In the genomic region with DNA sequence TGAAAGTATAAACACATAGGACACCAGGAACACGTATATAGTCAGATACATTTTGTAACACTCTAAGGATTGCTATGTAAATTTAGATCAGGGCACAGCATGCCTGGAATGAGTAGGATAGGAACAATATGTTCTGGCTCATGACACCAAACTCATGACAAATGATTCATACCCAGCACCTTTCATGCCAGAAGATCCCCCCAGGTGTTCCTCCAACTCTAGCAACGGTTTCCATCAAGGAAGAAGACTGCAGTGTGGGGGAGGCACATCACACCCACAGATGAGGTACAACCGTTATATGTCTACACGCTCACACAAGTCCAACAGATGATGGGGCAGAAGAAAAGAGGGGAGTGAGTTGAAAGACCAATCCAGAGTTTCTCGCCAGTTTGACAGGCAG, we compare ENCODE assay signal across 17 mouse cellular contexts. TPM values are rescaled to one million over a fixed set of nuclear protein-coding genes. Genes with fewer than 3 reads are reported as not detected.
DNase-seq lines count a peak whose midpoint lies in the region; ATAC-seq and TF ChIP-seq lines count a peak whose summit lies in the region.
"Had no signal": no experiment of that assay in that cellular context is flagged by ENCODE, and none has a peak within 500 bp of the region (broad histone marks: within the 10 kb centered on the region; RNA-seq: fewer than 3 reads in every experiment).

No protein-coding gene starts in this region.

- ATAC-seq in midbrain, postnatal 0 days (ENCODE audit: low FRiP score): no peak
- ATAC-seq: intestine, embryonic 16.5 days; liver, embryonic 12.5 days; lung, postnatal 0 days had no signal

- H3K36me3 ChIP-seq in midbrain, postnatal 0 days (ENCODE audit: insufficient read depth, low read length): no peaks in the 10 kb centered on the region
- H3K36me3 ChIP-seq in heart, embryonic 10.5 days: no peaks in the 10 kb centered on the region
- H3K36me3 ChIP-seq: liver, embryonic 12.5 days; midbrain, embryonic 12.5 days had no signal

- no peaks in the 10 kb centered on the region for H3K27me3 ChIP-seq in midbrain, postnatal 0 days (ENCODE audit: insufficient read depth, low read length)
- peaks cover 44% of the 10 kb centered on the region for H3K27me3 ChIP-seq in heart, embryonic 10.5 days (ENCODE audit: insufficient read depth, poor library complexity, severe bottlenecking)

- peak; percentile 11 for DNase-seq in cerebellum, adult 9-11 months
- DNase-seq in cerebellum, adult 11 months: no peak
- peak; percentile 40 for DNase-seq in layer of hippocampus, adult 9-11 months
- no peak for DNase-seq in layer of hippocampus, postnatal 36 days
- DNase-seq in midbrain, postnatal 0 days (ENCODE audit: low spot score): no peak
- no peak for DNase-seq in thymus, postnatal 36 days
- DNase-seq in heart, embryonic 10.5 days (ENCODE audit: low spot score): no peak
- DNase-seq: cerebellum, adult 18-20 months; heart, adult 2 months; heart, postnatal 10 days had no signal

- H3K4me1 ChIP-seq in cortical plate, adult 2 months (ENCODE audit: control insufficient read depth, insufficient read depth, low read length): peaks cover 6% of the 10 kb centered on the region
- no peaks in the 10 kb centered on the region for H3K4me1 ChIP-seq in midbrain, postnatal 0 days (ENCODE audit: insufficient read depth, low read length)
- H3K4me1 ChIP-seq in heart, embryonic 10.5 days: peaks cover 14% of the 10 kb centered on the region; the same call in 1 of the 2 replicates
- H3K4me1 ChIP-seq: liver, embryonic 12.5 days had no signal

- 87% methylated on average over 5 of the region's 5 CpGs for WGBS in midbrain, postnatal 0 days
- WGBS in heart, embryonic 10.5 days: 73% methylated on average over 5 of the region's 5 CpGs

- H3K27ac ChIP-seq in cortical plate, adult 2 months (ENCODE audit: insufficient read depth, low read length): no peak overlapping the region
- H3K27ac ChIP-seq in midbrain, postnatal 0 days (ENCODE audit: low read depth, low read length): no peak overlapping the region
- no peak overlapping the region for H3K27ac ChIP-seq in heart, embryonic 10.5 days
- H3K27ac ChIP-seq: heart, adult 2 months; kidney, postnatal 0 days; liver, embryonic 12.5 days; midbrain, embryonic 12.5 days had no signal

- no peak for TF ChIP-seq CTCF in cortical plate, adult 2 months (IDR thresholded peaks at IDR 0.05; ENCODE audit: extremely low read depth, insufficient read depth, low read length)
- no peak for TF ChIP-seq CTCF in midbrain, postnatal 0 days (IDR thresholded peaks at IDR 0.05)

- H3K9me3 ChIP-seq in midbrain, postnatal 0 days (ENCODE audit: low read length): no peaks in the 10 kb centered on the region
- H3K9me3 ChIP-seq in heart, embryonic 10.5 days: no peaks in the 10 kb centered on the region
- H3K9me3 ChIP-seq: liver, embryonic 12.5 days; midbrain, embryonic 12.5 days had no signal

- TF ChIP-seq POLR2A in cortical plate, adult 2 months (IDR thresholded peaks at IDR 0.05; ENCODE audit: extremely low read depth, insufficient read depth, low read length): no peak

- no peak overlapping the region for H3K9ac ChIP-seq in midbrain, postnatal 0 days (replicated peaks; ENCODE audit: low read length, poor library complexity, severe bottlenecking)
- H3K9ac ChIP-seq: liver, embryonic 12.5 days; midbrain, embryonic 12.5 days had no signal

- peak overlapping the region; percentile 92 for H3K4me2 ChIP-seq in midbrain, postnatal 0 days (ENCODE audit: low read depth, low read length, poor library complexity, severe bottlenecking)
- H3K4me2 ChIP-seq: liver, embryonic 12.5 days; midbrain, embryonic 12.5 days had no signal

- H3K4me3 ChIP-seq in cortical plate, adult 2 months (ENCODE audit: insufficient read depth, low read length): peak overlapping the region; percentile 10; the same call in 1 of the 2 replicates
- H3K4me3 ChIP-seq in midbrain, postnatal 0 days (ENCODE audit: low read depth, low read length): peak overlapping the region; percentile 71; the same call in 1 of the 2 replicates
- H3K4me3 ChIP-seq in heart, embryonic 10.5 days: no peak overlapping the region
- H3K4me3 ChIP-seq: erythroblast, embryonic 14.5 days; heart, adult 2 months; liver, embryonic 12.5 days; midbrain, embryonic 12.5 days had no signal

RNA-seq across cellular contexts. Expression of a gene that starts 3.5 kb away (rescaled TPM):
- 1 to 10 TPM; 8.0 to 9.8 TPM for total RNA-seq in layer of hippocampus, postnatal 36 days (2021)
- 18.3 and 19.7 TPM in 2 replicates for polyA plus RNA-seq in cortical plate, adult 2 months (2012; rRNA removed)
- total RNA-seq in midbrain, postnatal 0 days (2014; rRNA removed): 29.2 and 32.8 TPM in 2 replicates
- polyA plus RNA-seq in midbrain, postnatal 0 days (2015; fragmentation: Nextera tagmentation; extraction: Ambion mirVana): 13.8 and 15.0 TPM in 2 replicates
- 1.8 and 2.3 TPM in 2 replicates for polyA plus RNA-seq in heart, embryonic 10.5 days (2016; fragmentation: Nextera tagmentation; extraction: Ambion mirVana)
- polyA plus RNA-seq: erythroblast, embryonic 14.5 days had no signal

Comparison
In these comparisons a context has a peak if more than half of its experiments do, and no peak if none do; other contexts are left out.
1. DNase-seq: peak in cerebellum, adult 9-11 months (single experiment) and layer of hippocampus, adult 9-11 months (single experiment); none in cerebellum, adult 11 months (single experiment), layer of hippocampus, postnatal 36 days (0 of 2), midbrain, postnatal 0 days (single experiment), thymus, postnatal 36 days (0 of 2) and heart, embryonic 10.5 days (single experiment).